Mouse (Mus musculus) neural tube, embryonic 14.5 days (tissue): ENCODE results near the gene Kmt2c. TPM values are rescaled to one million over a fixed set of nuclear protein-coding genes. Genes with fewer than 3 reads are reported as not detected.

Experiments
- ATAC-seq: fragments of 200-750 bp; cut with Nextera tagmentation; 2 replicates; pipeline ENCODE4 v1.8.0; 2017; ENCODE audit warnings: low read depth, mild to moderate bottlenecking, moderate TSS enrichment, moderate library complexity
- H3K27ac ChIP-seq: fragments of 300-500 bp; sonication (generic); 2 replicates; pipeline ENCODE4 v1.5.1; 2014; ENCODE audit warnings: low read depth, mild to moderate bottlenecking, control low read depth, low read length, moderate library complexity, mixed read lengths
- H3K27me3 ChIP-seq: fragments of 300-500 bp; sonication (generic); 2 replicates; pipeline ENCODE4 v1.6.1; 2014; ENCODE audit warnings: low read length; ENCODE audit not compliant: control insufficient read depth, insufficient read depth
- H3K36me3 ChIP-seq: fragments of 300-500 bp; sonication (generic); 2 replicates; pipeline ENCODE4 v1.6.1; 2014; ENCODE audit warnings: low read length, mixed read lengths; ENCODE audit not compliant: control insufficient read depth, insufficient read depth
- H3K4me1 ChIP-seq: fragments of 300-500 bp; sonication (generic); 2 replicates; pipeline ENCODE4 v1.6.1; 2014; ENCODE audit warnings: low read length; ENCODE audit not compliant: control insufficient read depth, insufficient read depth
- H3K4me2 ChIP-seq: fragments of 300-500 bp; sonication (generic); 2 replicates; pipeline ENCODE4 v1.6.1; 2014; ENCODE audit warnings: mild to moderate bottlenecking, low read depth, low read length, control low read depth
- H3K4me3 ChIP-seq: fragments of 300-500 bp; sonication (generic); 2 replicates; pipeline ENCODE4 v1.5.1; 2014; ENCODE audit warnings: low read depth, low read length, control low read depth, mixed read lengths
- H3K9ac ChIP-seq: fragments of 300-500 bp; sonication (generic); replicated peaks from 2 replicates; pipeline ENCODE4 v1.6.1; 2014; ENCODE audit warnings: low read depth, mild to moderate bottlenecking, control low read depth, low read length, mixed read lengths
- H3K9me3 ChIP-seq: fragments of 300-500 bp; sonication (generic); 2 replicates; pipeline ENCODE4 v1.6.1; 2016; ENCODE audit warnings: low read length; ENCODE audit not compliant: control insufficient read depth
- WGBS: fragments of 180-500 bp; shearing (Covaris S2); extraction: QIAGEN DNeasy Blood & Tissue Kit; methylation state at CpG from one replicate; pipeline ENCODE4 v1.1.7; 2014; 5-methylcytosine and 5-hydroxymethylcytosine counted together
- polyA plus RNA-seq: library from polyadenylated mRNA; unstranded; fragments of >200 nt; fragmentation: Nextera tagmentation; extraction: Ambion mirVana; gene quantifications from 2 replicates; pipeline ENCODE4 v1.2.1, GENCODE M21; 2014

Kmt2c gene
- polyA plus RNA-seq, 1 experiment from 2014 or later, result 31.6 TPM

DNA sequence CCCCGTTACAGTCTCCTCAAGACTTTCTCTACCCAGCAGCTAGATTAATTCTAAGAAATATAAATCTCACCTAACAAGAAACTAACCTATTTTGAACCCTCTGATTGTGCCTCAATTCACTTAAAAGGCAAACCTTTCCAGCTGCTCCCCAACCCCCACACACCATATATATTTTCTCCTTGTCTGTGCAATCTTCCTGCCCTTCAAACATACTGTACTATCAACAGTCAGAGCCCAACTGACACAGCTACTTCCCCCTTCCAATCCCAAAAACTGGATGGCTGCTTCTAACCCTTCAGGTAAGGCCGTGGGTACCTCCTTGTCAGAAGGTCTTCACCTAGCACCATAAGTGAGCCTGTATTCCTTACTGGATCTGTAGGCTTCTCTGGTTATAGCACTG lies 130.2 kb downstream of the Kmt2c start:
- Histone ChIP-seq H3K9ac (no peak overlapping the region), H3K36me3 (no peaks in the 10 kb centered on the region), H3K9me3 (no peaks in the 10 kb centered on the region), H3K27ac (no peak overlapping the region), H3K4me2 (no peak overlapping the region), H3K27me3 (no peaks in the 10 kb centered on the region), H3K4me3 (no peak overlapping the region), H3K4me1 (no peaks in the 10 kb centered on the region)
- WGBS, result 96% methylated on average over 2 of the region's 2 CpGs
- ATAC-seq, result no peak

DNA sequence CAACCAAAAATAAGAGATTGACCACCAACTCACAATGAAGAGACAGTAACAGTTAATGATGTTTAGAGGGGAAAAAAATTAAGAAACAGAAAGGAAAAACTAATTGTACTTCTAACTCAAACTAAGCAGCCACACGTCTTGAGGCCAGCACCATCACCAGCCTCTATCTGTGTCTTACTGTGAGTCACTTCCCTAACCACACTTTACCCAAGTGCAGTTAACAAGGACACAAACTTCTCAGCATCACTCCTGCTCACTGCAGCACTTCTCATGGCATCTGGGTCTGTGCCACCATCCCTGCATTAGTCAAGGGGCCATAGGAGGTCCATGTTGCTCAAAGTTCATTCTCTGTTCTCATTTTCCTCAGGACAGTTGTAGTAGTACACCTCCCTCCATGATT lies 131.5 kb downstream of the Kmt2c start:
- no peaks in the 10 kb centered on the region for H3K9me3 ChIP-seq
- H3K9ac ChIP-seq, result no peak overlapping the region
- H3K4me2 ChIP-seq, result no peak overlapping the region
- no peak overlapping the region for H3K27ac ChIP-seq
- no peak overlapping the region for H3K4me3 ChIP-seq
- H3K36me3 ChIP-seq, result no peaks in the 10 kb centered on the region
- H3K27me3 ChIP-seq, result no peaks in the 10 kb centered on the region
- ATAC-seq, result no peak
- WGBS, result 88% methylated on average over 1 of the region's 1 CpGs
- H3K4me1 ChIP-seq, result no peaks in the 10 kb centered on the region

DNA sequence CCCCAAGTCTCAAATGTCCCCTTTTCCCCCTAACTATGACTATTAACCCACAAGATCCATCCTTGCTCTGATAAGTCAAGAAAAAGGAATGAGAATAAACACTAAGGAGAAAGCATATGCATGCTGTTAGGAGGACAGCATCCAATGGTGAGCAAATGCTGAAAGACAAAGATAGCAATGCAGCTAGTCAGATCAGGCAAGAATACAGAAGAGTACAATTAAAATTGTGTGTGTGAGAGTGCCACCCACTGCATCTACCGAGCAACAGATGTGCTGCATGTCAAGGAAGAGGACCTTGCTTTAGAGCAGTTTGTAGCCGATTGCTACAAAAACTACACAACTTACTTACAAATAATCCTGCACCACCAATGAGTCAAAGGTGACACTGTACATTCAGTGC lies 145.1 kb downstream of the Kmt2c start:
- WGBS, result 90% methylated on average over 2 of the region's 2 CpGs
- ATAC-seq, result no peak

DNA sequence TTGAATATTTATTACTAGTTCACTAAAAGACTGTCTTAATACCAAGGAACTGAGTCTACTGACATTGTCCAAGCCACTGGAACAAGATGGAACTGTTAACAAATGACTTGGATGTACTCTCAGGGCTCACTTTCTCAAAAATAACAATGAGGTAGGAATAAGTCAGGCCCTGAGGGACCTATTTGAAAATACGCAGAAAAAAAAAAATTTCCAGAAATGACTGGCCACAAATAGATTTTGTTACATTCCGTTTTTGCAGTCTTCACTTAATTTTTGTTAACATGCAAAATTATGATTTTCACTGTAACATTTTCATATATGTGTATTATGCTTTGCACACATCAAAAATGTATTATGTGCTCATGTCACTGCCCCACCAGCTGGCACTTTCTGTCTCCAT lies 167.3 kb downstream of the Kmt2c start:
- Histone ChIP-seq H3K27me3 (no peaks in the 10 kb centered on the region), H3K36me3 (peaks cover 13% of the 10 kb centered on the region), H3K4me2 (no peak overlapping the region), H3K4me1 (no peaks in the 10 kb centered on the region), H3K9me3 (no peaks in the 10 kb centered on the region), H3K9ac (no peak overlapping the region), H3K4me3 (no peak overlapping the region), H3K27ac (no peak overlapping the region)
- ATAC-seq, result no peak
- 91% methylated on average over 2 of the region's 2 CpGs for WGBS

More for the DNA sequence above, 145.1 kb downstream of the Kmt2c start:
- H3K9ac ChIP-seq, result no peak overlapping the region
- no peak overlapping the region for H3K27ac ChIP-seq
- no peaks in the 10 kb centered on the region for H3K9me3 ChIP-seq
- H3K4me3 ChIP-seq, result no peak overlapping the region
- no peaks in the 10 kb centered on the region for H3K4me1 ChIP-seq
- no peaks in the 10 kb centered on the region for H3K27me3 ChIP-seq
- H3K36me3 ChIP-seq, result peaks cover 10% of the 10 kb centered on the region
- no peak overlapping the region for H3K4me2 ChIP-seq

DNA sequence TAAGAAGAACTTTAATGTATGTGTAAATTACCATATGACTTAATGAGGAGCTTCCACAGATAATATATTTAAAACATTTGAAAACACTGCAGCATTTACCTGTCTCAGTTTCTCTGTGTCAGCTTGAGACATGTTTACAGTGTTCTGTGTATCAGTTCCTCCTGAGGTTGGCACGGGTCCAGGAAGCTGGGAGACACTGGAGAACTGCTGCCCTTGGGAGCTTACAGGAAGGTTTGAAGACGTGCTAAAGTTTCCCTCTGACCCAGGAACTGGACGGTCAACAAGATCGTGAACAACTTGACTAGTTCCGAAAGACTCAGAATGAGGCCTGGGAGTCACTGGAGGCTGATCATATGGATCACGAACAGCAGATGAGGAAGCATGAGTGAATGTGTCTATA lies 184.7 kb downstream of the Kmt2c start:
- ATAC-seq, result no peak
- H3K9ac ChIP-seq, result no peak overlapping the region
- H3K27me3 ChIP-seq, result no peaks in the 10 kb centered on the region
- WGBS, result 87% methylated on average over 6 of the region's 6 CpGs
- no peak overlapping the region for H3K4me3 ChIP-seq
- H3K9me3 ChIP-seq, result no peaks in the 10 kb centered on the region
- H3K36me3 ChIP-seq, result peaks cover 59% of the 10 kb centered on the region
- H3K4me2 ChIP-seq, result no peak overlapping the region
- no peaks in the 10 kb centered on the region for H3K4me1 ChIP-seq
- no peak overlapping the region for H3K27ac ChIP-seq

DNA sequence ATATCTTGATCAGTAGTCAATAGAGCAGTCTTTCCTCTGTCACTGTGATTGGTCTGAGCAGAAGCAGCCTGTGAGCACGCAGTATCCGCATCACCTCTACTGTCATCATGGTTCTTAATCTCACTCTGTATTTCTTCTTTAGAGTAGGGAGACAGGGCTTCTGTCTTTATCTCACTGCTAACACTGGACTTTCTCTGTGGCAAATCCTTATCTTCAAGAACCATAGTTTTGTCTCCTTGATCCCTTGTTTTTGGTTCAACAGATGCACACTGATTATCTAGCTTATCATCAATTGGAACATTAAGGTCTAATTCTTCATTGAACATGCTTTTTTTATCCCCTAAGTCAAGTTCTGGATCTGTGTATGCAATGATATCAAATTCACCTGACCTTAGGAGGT lies 188.4 kb downstream of the Kmt2c start:
- Histone ChIP-seq H3K4me2 (no peak overlapping the region), H3K9me3 (no peaks in the 10 kb centered on the region), H3K27ac (no peak overlapping the region), H3K4me1 (no peaks in the 10 kb centered on the region), H3K9ac (no peak overlapping the region), H3K4me3 (no peak overlapping the region), H3K27me3 (no peaks in the 10 kb centered on the region), H3K36me3 (peaks cover 49% of the 10 kb centered on the region)
- WGBS, result 94% methylated on average over 2 of the region's 2 CpGs
- ATAC-seq, result no peak

DNA sequence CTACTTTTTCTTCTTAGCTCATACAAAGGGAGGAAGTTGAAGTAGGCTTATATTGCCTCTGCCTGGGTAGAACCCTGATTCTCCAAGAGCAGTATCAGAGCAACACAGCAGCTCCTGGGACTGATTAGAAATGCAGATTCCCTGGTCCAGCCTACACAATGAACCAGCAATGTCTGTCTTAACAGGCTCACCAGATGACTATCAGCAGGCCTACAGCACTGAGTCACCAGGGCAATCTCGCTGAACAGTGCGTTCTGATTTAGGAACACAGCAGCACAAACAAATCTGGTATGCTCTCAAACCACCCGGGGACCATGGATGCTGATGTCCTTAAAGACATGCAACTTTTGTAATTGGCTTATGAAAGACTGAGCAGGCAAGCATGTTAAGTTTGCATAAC lies 201.8 kb downstream of the Kmt2c start:
- Histone ChIP-seq H3K9me3 (no peaks in the 10 kb centered on the region), H3K27ac (no peak overlapping the region), H3K4me1 (no peaks in the 10 kb centered on the region), H3K4me2 (no peak overlapping the region), H3K36me3 (peaks cover 30% of the 10 kb centered on the region), H3K27me3 (no peaks in the 10 kb centered on the region), H3K9ac (no peak overlapping the region), H3K4me3 (no peak overlapping the region)
- no peak for ATAC-seq
- whole genome bisulfite sequencing, result 75% methylated on average over 3 of the region's 3 CpGs

DNA sequence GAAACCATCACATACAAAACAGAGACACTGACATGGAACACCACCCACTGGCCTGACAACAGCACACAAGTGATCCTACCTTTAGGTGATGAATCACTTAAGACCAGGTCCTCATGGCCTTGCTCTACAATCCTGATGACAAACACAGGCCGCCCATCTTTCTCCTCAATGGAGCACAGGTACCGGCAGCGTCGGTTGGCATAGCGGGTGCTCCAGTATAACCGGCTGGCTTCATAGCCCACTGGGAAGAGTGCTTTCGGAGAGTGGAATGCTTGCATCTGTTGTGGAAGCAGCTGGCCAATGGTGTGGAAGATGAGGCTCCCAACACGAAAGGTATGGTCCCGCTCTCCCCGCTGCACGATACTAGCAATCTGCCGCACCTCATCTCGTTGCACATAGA lies 214.6 kb downstream of the Kmt2c start:
- Histone ChIP-seq H3K9me3 (no peaks in the 10 kb centered on the region), H3K9ac (no peak overlapping the region), H3K27me3 (no peaks in the 10 kb centered on the region), H3K36me3 (peaks cover 57% of the 10 kb centered on the region), H3K27ac (no peak overlapping the region), H3K4me3 (no peak overlapping the region), H3K4me1 (no peaks in the 10 kb centered on the region), H3K4me2 (no peak overlapping the region)
- no peak for ATAC-seq
- WGBS, result 97% methylated on average over 13 of the region's 13 CpGs

DNA sequence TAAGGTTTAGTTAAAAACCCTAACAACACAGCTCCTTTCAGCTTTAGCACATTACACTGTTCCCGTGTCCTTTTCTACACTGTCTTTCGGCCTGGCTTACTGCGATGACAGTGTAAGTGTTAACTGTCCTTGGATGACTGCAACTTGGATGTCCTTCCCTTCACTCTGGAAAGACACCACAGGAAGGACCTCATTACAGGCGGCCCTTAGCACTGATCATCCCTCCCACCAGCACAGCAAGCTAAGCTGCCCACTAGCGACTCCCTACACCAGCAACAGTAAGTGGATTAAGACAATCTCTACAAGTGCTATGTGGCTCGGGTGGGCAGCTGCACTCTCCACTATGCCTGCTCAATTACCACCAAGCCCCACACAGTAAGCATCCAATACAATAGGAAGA lies 222.2 kb downstream of the Kmt2c start:
- H3K4me3 ChIP-seq, result no peak overlapping the region
- no peak overlapping the region for H3K4me2 ChIP-seq
- H3K9me3 ChIP-seq, result no peaks in the 10 kb centered on the region
- H3K9ac ChIP-seq, result no peak overlapping the region
- H3K27ac ChIP-seq, result no peak overlapping the region
- 88% methylated on average over 6 of the region's 6 CpGs for WGBS
- H3K4me1 ChIP-seq, result no peaks in the 10 kb centered on the region
- peaks cover 37% of the 10 kb centered on the region for H3K36me3 ChIP-seq
- H3K27me3 ChIP-seq, result no peaks in the 10 kb centered on the region
- no peak for ATAC-seq

DNA sequence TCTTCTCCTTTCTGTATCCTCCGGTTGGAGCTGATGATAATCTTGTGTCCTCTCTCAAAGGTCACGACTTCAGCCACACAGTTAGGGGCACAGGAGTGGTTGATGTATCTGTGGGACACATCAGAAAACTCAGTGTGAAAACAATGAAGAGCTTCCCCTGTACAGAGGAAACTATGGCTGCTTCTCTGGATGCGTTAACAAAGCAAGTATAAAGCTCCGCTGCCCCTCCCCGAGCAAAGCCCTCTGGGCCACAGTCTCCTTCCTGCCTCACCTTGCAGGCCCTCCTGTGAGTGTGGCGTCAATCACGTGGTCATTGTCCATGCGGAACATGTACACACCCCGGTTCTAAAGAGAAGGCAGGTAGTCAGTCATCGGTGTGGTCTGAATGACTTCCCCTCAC lies 223.0 kb downstream of the Kmt2c start:
- ATAC-seq, result no peak
- 94% methylated on average over 10 of the region's 10 CpGs for WGBS
- Histone ChIP-seq H3K27ac (no peak overlapping the region), H3K4me3 (no peak overlapping the region), H3K4me1 (no peaks in the 10 kb centered on the region), H3K9me3 (no peaks in the 10 kb centered on the region), H3K36me3 (peaks cover 38% of the 10 kb centered on the region), H3K27me3 (no peaks in the 10 kb centered on the region), H3K9ac (no peak overlapping the region), H3K4me2 (no peak overlapping the region)
